Mouse (Mus musculus) forebrain, embryonic 15.5 days (tissue): Measurements from ENCODE around the gene Dimt1. TPM values are rescaled to one million over a fixed set of nuclear protein-coding genes. Genes with fewer than 3 reads are reported as not detected.
"Not testable (repeated sequence)": the region's sequence is repeated elsewhere in the genome, so short reads cannot be mapped to it uniquely, and the experiment has no call there.

Experiments
- ATAC-seq: fragments of 200-750 bp; cut with Nextera tagmentation; replicated peaks from 2 replicates; pipeline ENCODE4 v1.8.0; 2017; ENCODE audit warnings: mild to moderate bottlenecking, moderate TSS enrichment, moderate library complexity
- H3K27ac ChIP-seq: fragments of 300-500 bp; sonication (generic); replicated peaks from 2 replicates; pipeline ENCODE4 v1.5.1; 2015; ENCODE audit warnings: mild to moderate bottlenecking, inconsistent platforms
- H3K27me3 ChIP-seq: fragments of 300-500 bp; sonication (generic); 2 replicates; pipeline ENCODE4 v1.6.1; 2015; ENCODE audit warnings: inconsistent platforms
- H3K36me3 ChIP-seq: fragments of 300-500 bp; sonication (generic); 2 replicates; pipeline ENCODE4 v1.6.1; 2015; ENCODE audit warnings: mild to moderate bottlenecking, inconsistent platforms
- H3K4me1 ChIP-seq: fragments of 300-500 bp; sonication (generic); 2 replicates; pipeline ENCODE4 v1.6.1; 2015; ENCODE audit warnings: inconsistent platforms
- H3K4me2 ChIP-seq: fragments of 300-500 bp; sonication (generic); replicated peaks from 2 replicates; pipeline ENCODE4 v1.6.1; 2015; ENCODE audit warnings: mild to moderate bottlenecking, inconsistent platforms
- H3K4me3 ChIP-seq: fragments of 300-500 bp; sonication (generic); 2 replicates; pipeline ENCODE4 v1.5.1; 2015; ENCODE audit warnings: mild to moderate bottlenecking, inconsistent platforms
- H3K9ac ChIP-seq: fragments of 300-500 bp; sonication (generic); replicated peaks from 2 replicates; pipeline ENCODE4 v1.6.1; 2015; ENCODE audit warnings: mild to moderate bottlenecking, inconsistent platforms
- H3K9me3 ChIP-seq: fragments of 300-500 bp; sonication (generic); 2 replicates; pipeline ENCODE4 v1.6.1; 2016; ENCODE audit warnings: inconsistent platforms
- WGBS: fragments of 180-500 bp; shearing (Covaris S2); methylation state at CpG from one replicate; pipeline ENCODE4 v1.1.7; 2015; ENCODE audit warnings: mixed read lengths; 5-methylcytosine and 5-hydroxymethylcytosine counted together
- polyA plus RNA-seq: library from polyadenylated mRNA; unstranded; fragments of >200 nt; fragmentation: Nextera tagmentation; extraction: Ambion mirVana; gene quantifications from 2 replicates; pipeline ENCODE4 v1.2.1, GENCODE M21; 2015

Gene Dimt1
- polyA plus RNA-seq, result 42.4 and 43.4 TPM in 2 replicates

DNA sequence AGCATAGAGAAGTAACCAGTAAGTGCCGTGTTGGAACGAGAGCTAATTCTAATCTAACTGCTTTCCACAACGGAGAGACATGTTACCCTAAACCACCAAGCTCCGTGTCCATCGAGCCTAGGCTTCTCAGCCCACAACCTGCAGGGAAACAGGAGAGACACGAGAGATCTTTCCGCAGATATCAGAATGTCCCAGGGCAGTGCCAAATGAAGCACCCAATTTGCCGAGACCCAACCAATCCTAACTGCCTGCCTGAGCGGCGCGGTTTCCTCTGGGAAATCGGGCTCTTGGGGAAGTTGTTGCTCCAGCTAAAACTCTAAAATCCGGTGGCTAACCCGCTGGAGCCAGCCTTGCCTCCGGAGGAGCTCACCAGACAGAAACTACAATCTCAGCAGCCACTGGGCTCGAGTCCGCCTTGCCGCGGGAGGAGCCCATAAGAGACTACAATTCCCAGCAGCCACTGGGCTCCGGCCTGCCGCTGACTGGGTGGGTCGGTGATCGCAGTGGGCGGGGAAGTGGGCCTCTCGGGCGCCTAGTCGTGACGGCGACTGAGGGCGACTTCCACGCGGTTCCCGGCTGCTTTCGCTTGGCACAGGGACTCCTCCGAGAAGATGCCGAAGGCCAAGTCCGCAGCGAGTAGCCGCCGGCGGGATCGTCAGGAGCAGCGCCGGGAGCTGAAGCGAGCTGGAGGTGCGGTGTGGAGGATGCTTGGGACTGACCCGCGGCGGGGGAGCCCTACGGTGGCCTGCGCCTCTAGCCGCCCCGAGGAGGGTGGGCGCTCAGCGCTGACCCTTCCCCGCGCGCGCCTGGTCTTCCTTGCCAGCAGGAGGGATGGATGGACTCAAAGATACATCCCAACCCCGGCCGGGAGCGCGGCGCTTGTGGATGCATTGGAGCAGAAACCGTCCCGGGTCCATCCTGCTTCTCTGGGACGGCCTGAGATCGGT, at the start of gene Dimt1:
Gene Dimt1, plus strand, starts transcription at position 534 of the 947 bp plus-strand sequence.
- no peaks in the 10 kb centered on the region for H3K9me3 ChIP-seq
- no peaks in the 10 kb centered on the region for H3K27me3 ChIP-seq
- peak within 1 kb of the TSS; percentile 60 for H3K4me2 ChIP-seq
- H3K36me3 ChIP-seq, result peaks cover 16% of the 10 kb centered on the region
- peak; percentile 99 for ATAC-seq
- peak within 1 kb of the TSS; percentile 78 for H3K9ac ChIP-seq
- H3K4me1 ChIP-seq, result peaks cover 23% of the 10 kb centered on the region
- under 1% methylated on average over 68 of the region's 68 CpGs for WGBS
- H3K27ac ChIP-seq, result peak within 1 kb of the TSS; percentile 82
- H3K4me3 ChIP-seq, result peak within 1 kb of the TSS; percentile 68

- ATAC-seq, result no peak
- no peaks in the 10 kb centered on the region for H3K9me3 ChIP-seq
- WGBS, result 88% methylated on average over 3 of the region's 3 CpGs
- H3K4me2 ChIP-seq, result no peak overlapping the region
- H3K9ac ChIP-seq, result no peak overlapping the region
- peaks cover 3% of the 10 kb centered on the region; the same call in 1 of the 2 replicates for H3K4me1 ChIP-seq
- peaks cover 20% of the 10 kb centered on the region for H3K36me3 ChIP-seq
- no peak overlapping the region for H3K27ac ChIP-seq
- H3K4me3 ChIP-seq, result no peak overlapping the region
- H3K27me3 ChIP-seq, result no peaks in the 10 kb centered on the region
These were observed 42.3 kb upstream of the Dimt1 start for GRCm38 (mm10) chr13:106904637-106905036.

DNA sequence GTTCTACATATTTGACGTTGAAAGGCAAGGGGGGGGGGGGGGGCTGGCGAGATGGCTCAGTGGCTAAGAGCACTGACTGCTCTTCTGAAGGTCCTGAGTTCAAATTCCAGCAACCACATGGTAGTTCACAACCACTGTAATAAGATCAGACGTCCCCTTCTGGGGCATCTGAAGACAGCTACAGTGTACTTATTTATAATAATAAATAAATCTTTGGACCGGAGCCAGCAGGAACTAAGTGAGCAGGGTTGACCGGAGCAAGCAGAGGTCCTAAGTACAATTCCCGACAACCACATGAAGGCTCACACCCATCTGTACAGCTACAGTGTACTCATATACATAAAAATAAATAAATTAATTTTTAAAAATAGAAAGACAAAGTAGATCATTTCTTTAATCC, 41.8 kb upstream of the Dimt1 start:
- WGBS, result 91% methylated on average over 6 of the region's 6 CpGs
- peaks cover 20% of the 10 kb centered on the region for H3K36me3 ChIP-seq
- H3K4me1 ChIP-seq, H3K27me3 ChIP-seq, H3K9ac ChIP-seq, ATAC-seq, H3K27ac ChIP-seq, H3K4me2 ChIP-seq, H3K4me3 ChIP-seq, H3K9me3 ChIP-seq: not testable (repeated sequence)

DNA sequence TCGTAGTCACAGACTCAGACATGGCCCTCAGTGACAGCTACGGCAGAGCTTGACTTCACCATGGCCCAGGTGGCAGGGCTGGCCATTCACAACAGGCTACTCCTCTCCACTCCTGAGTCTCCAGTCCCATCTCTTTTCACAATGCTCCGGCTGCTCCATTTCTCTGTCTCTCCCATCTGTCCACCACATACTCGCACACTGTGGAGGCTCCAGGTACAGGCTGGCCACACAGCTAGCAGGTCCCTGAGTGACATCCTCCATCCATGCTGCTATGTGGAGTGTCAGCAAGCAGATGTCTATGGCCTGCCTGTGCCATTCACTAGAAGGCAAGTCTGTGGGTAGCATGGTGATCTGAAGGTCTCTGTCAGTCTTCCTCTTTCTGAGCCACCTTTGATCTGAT, 39.7 kb upstream of the Dimt1 start:
- Histone ChIP-seq H3K9me3 (no peaks in the 10 kb centered on the region), H3K36me3 (peaks cover 20% of the 10 kb centered on the region), H3K4me1 (peaks cover 3% of the 10 kb centered on the region; the same call in 1 of the 2 replicates), H3K4me3 (no peak overlapping the region), H3K27me3 (no peaks in the 10 kb centered on the region), H3K4me2 (no peak overlapping the region), H3K9ac (no peak overlapping the region), H3K27ac (no peak overlapping the region)
- ATAC-seq, result no peak
- WGBS, result 91% methylated on average over 4 of the region's 4 CpGs

GRCm38 (mm10) chr13:106910096-106910495, 36.8 kb upstream of the Dimt1 start:
- no peak overlapping the region for H3K9ac ChIP-seq
- peaks cover 20% of the 10 kb centered on the region for H3K36me3 ChIP-seq
- H3K4me2 ChIP-seq, result no peak overlapping the region
- H3K27me3 ChIP-seq, result no peaks in the 10 kb centered on the region
- no peaks in the 10 kb centered on the region for H3K4me1 ChIP-seq
- 98% methylated on average over 10 of the region's 10 CpGs for WGBS
- no peaks in the 10 kb centered on the region for H3K9me3 ChIP-seq
- ATAC-seq, result no peak
- H3K27ac ChIP-seq, result no peak overlapping the region
- H3K4me3 ChIP-seq, result no peak overlapping the region

GRCm38 (mm10) chr13:106913125-106913736, 33.7 kb upstream of the Dimt1 start:
- no peak overlapping the region for H3K27ac ChIP-seq
- H3K4me3 ChIP-seq, result no peak overlapping the region
- no peaks in the 10 kb centered on the region for H3K9me3 ChIP-seq
- no peaks in the 10 kb centered on the region for H3K4me1 ChIP-seq
- no peak for ATAC-seq
- H3K9ac ChIP-seq, result no peak overlapping the region
- 92% methylated on average over 3 of the region's 3 CpGs for WGBS
- H3K4me2 ChIP-seq, result no peak overlapping the region
- peaks cover 15% of the 10 kb centered on the region for H3K36me3 ChIP-seq
- H3K27me3 ChIP-seq, result no peaks in the 10 kb centered on the region

GRCm38 (mm10) chr13:106918322-106919050, 28.4 kb upstream of the Dimt1 start:
- Histone ChIP-seq H3K36me3 (peaks cover 20% of the 10 kb centered on the region; the same call in 1 of the 2 replicates), H3K27me3 (no peaks in the 10 kb centered on the region), H3K4me3 (no peak overlapping the region), H3K27ac (no peak overlapping the region), H3K9ac (no peak overlapping the region), H3K4me1 (no peaks in the 10 kb centered on the region), H3K4me2 (no peak overlapping the region), H3K9me3 (no peaks in the 10 kb centered on the region)
- peak; percentile 59; the same call in 1 of the 2 replicates for ATAC-seq
- WGBS, result 89% methylated on average over 7 of the region's 7 CpGs

- peaks cover 18% of the 10 kb centered on the region for H3K36me3 ChIP-seq
- H3K9ac ChIP-seq, H3K4me2 ChIP-seq, ATAC-seq, H3K4me3 ChIP-seq, H3K27ac ChIP-seq, H3K27me3 ChIP-seq, H3K4me1 ChIP-seq, H3K9me3 ChIP-seq: not testable (repeated sequence)
- WGBS, result 94% methylated on average over 3 of the region's 3 CpGs
These were observed 21.0 kb upstream of the Dimt1 start for GRCm38 (mm10) chr13:106925921-106926320.

DNA sequence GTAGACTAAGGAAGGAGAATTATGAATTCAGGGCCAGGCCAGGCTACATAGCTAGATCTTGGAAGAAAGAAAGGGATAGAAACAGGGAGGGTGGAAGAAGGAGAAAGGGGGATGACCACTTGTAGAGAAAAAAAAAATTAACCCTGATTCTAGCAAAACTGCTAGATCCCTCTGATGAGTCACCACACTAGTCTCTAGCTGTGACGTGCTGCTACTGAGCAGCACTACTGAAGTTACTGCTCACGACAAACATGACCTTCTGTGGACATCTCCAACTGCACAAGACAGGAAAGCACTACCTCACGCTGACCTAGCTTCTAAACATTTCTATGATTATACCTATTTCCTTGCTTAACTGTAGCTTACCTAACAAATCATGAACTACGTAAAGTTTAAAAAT, 18.6 kb upstream of the Dimt1 start:
- ATAC-seq, result no peak
- 0 out of 2 replicates have a peak, but pooled peaks cover 6% of the 10 kb centered on the region for H3K9me3 ChIP-seq
- H3K4me1 ChIP-seq, result no peaks in the 10 kb centered on the region
- no peaks in the 10 kb centered on the region for H3K27me3 ChIP-seq
- H3K36me3 ChIP-seq, result peaks cover 6% of the 10 kb centered on the region; the same call in 1 of the 2 replicates
- no peak overlapping the region for H3K4me2 ChIP-seq
- H3K4me3 ChIP-seq, result no peak overlapping the region
- no peak overlapping the region for H3K9ac ChIP-seq
- H3K27ac ChIP-seq, result no peak overlapping the region
- 98% methylated on average over 4 of the region's 4 CpGs for WGBS

GRCm38 (mm10) chr13:106929201-106929600, 17.7 kb upstream of the Dimt1 start:
- no peak overlapping the region for H3K27ac ChIP-seq
- no peak for ATAC-seq

DNA sequence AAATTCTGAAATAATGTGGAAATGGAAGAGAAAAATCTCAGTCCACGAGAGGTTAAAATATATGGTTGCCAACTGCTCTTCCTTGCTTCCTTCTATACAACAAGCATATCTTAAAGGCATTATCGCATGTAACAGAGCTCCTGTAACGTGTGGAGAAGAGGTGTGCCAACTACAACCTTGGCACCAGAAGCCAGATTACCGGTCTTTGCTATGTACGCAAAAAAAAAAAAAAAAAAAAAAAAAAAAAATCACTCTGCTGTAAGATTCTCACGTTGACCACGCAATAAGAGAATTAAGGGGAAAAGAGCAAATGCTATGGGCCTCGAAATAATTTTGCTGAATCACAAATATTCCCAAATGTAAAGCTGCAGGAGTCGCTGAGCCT, 11.1 kb upstream of the Dimt1 start:
- peak overlapping the region; percentile 74 for H3K4me2 ChIP-seq
- no peak for ATAC-seq
- H3K9me3 ChIP-seq, result no peaks in the 10 kb centered on the region
- WGBS, result 9% methylated on average over 9 of the region's 9 CpGs
- peak overlapping the region; percentile 86; the same call in 1 of the 2 replicates for H3K27ac ChIP-seq
- peak overlapping the region; percentile 87 for H3K9ac ChIP-seq
- peaks cover 22% of the 10 kb centered on the region for H3K4me1 ChIP-seq
- no peaks in the 10 kb centered on the region for H3K36me3 ChIP-seq
- peak overlapping the region; percentile 99 for H3K4me3 ChIP-seq
- no peaks in the 10 kb centered on the region for H3K27me3 ChIP-seq

More at GRCm38 (mm10) chr13:106929201-106929600, 17.7 kb upstream of the Dimt1 start:
- H3K9me3 ChIP-seq, result 0 out of 2 replicates have a peak, but pooled peaks cover 6% of the 10 kb centered on the region
- 0 out of 2 replicates have a peak, but pooled peaks cover 2% of the 10 kb centered on the region for H3K4me1 ChIP-seq
- H3K27me3 ChIP-seq, result no peaks in the 10 kb centered on the region
- WGBS, result 83% methylated on average over 2 of the region's 2 CpGs
- H3K4me2 ChIP-seq, result no peak overlapping the region
- no peak overlapping the region for H3K9ac ChIP-seq
- H3K36me3 ChIP-seq, result peaks cover 6% of the 10 kb centered on the region; the same call in 1 of the 2 replicates
- H3K4me3 ChIP-seq, result no peak overlapping the region
